Mouse (Mus musculus) limb, embryonic 12.5 days (tissue): ENCODE data around the gene Mast4. TPM values are rescaled to one million over a fixed set of nuclear protein-coding genes. Genes with fewer than 3 reads are reported as not detected.

Experiments used
- ATAC-seq: fragments of 200-750 bp; cut with Nextera tagmentation; 2 replicates; pipeline ENCODE4 v1.8.0; 2017; ENCODE audit warnings: low read depth, moderate TSS enrichment; ENCODE audit not compliant: insufficient number of reproducible peaks, insufficient read depth, low FRiP score, low TSS enrichment
- H3K27ac ChIP-seq: fragments of 300-500 bp; sonication (generic); 2 replicates; pipeline ENCODE4 v1.5.1; 2016; ENCODE audit warnings: mild to moderate bottlenecking, moderate library complexity
- H3K27me3 ChIP-seq: fragments of 300-500 bp; sonication (generic); 2 replicates; pipeline ENCODE4 v1.6.1; 2016; ENCODE audit warnings: mild to moderate bottlenecking, moderate library complexity
- H3K36me3 ChIP-seq: fragments of 300-500 bp; sonication (generic); 2 replicates; pipeline ENCODE4 v1.6.1; 2016; ENCODE audit warnings: mild to moderate bottlenecking, moderate library complexity
- H3K4me1 ChIP-seq: fragments of 300-500 bp; sonication (generic); replicated peaks from 2 replicates; pipeline ENCODE4 v1.6.1; 2016
- H3K4me2 ChIP-seq: fragments of 300-500 bp; sonication (generic); 2 replicates; pipeline ENCODE4 v1.6.1; 2016; ENCODE audit warnings: mild to moderate bottlenecking, moderate library complexity
- H3K4me3 ChIP-seq: fragments of 300-500 bp; sonication (generic); replicated peaks from 2 replicates; pipeline ENCODE4 v1.5.1; 2016; ENCODE audit warnings: mild to moderate bottlenecking
- H3K9ac ChIP-seq: fragments of 300-500 bp; sonication (generic); replicated peaks from 2 replicates; pipeline ENCODE4 v1.6.1; 2016; ENCODE audit warnings: mild to moderate bottlenecking, moderate library complexity
- H3K9me3 ChIP-seq: fragments of 300-500 bp; sonication (generic); 2 replicates; pipeline ENCODE4 v1.6.1; 2016; ENCODE audit warnings: mild to moderate bottlenecking, moderate library complexity
- WGBS: fragments of 180-500 bp; shearing (Covaris S2); methylation state at CpG from one replicate; pipeline ENCODE4 v1.1.7; 2016; 5-methylcytosine and 5-hydroxymethylcytosine counted together
- polyA plus RNA-seq: library from polyadenylated mRNA; unstranded; fragments of >200 nt; fragmentation: Nextera tagmentation; extraction: Ambion mirVana; gene quantifications from 2 replicates; pipeline ENCODE4 v1.2.1, GENCODE M21; 2016

Mast4 gene
- polyA plus RNA-seq, 1 experiment from 2014 or later = 26.0 TPM

- Histone ChIP-seq H3K4me2 (peak overlapping the region; percentile 93), H3K27ac (no peak overlapping the region), H3K9me3 (no peaks in the 10 kb centered on the region), H3K27me3 (peaks cover 66% of the 10 kb centered on the region), H3K9ac (peak overlapping the region; percentile 69), H3K4me1 (peaks cover 17% of the 10 kb centered on the region), H3K36me3 (no peaks in the 10 kb centered on the region), H3K4me3 (peak overlapping the region; percentile 70)
- ATAC-seq = no peak
- WGBS = 2% methylated on average over 32 of the region's 32 CpGs
Observed at GRCm38 (mm10) chr13:103334723-103335458, 594 bp upstream of the Mast4 start.

- Histone ChIP-seq H3K9ac (peak overlapping the region; percentile 69), H3K27ac (no peak overlapping the region), H3K4me2 (peak overlapping the region; percentile 93), H3K9me3 (no peaks in the 10 kb centered on the region), H3K36me3 (no peaks in the 10 kb centered on the region), H3K4me1 (peaks cover 17% of the 10 kb centered on the region), H3K27me3 (peaks cover 70% of the 10 kb centered on the region), H3K4me3 (peak overlapping the region; percentile 70)
- WGBS = under 1% methylated on average over 74 of the region's 74 CpGs
- peak; percentile 46; the same call in 1 of the 2 replicates for ATAC-seq
Observed at GRCm38 (mm10) chr13:103333601-103334391, 501 bp downstream of the Mast4 start.

GRCm38 (mm10) chr13:103333153-103333552 is 1.1 kb downstream of the Mast4 start:
- Histone ChIP-seq H3K4me3 (peak overlapping the region; percentile 70), H3K36me3 (no peaks in the 10 kb centered on the region), H3K27me3 (peaks cover 75% of the 10 kb centered on the region), H3K27ac (no peak overlapping the region), H3K4me1 (peaks cover 24% of the 10 kb centered on the region), H3K4me2 (peak overlapping the region; percentile 93), H3K9me3 (no peaks in the 10 kb centered on the region), H3K9ac (peak overlapping the region; percentile 69)
- 5% methylated on average over 17 of the region's 17 CpGs for WGBS
- ATAC-seq = 0 out of 2 replicates have a peak, but pooled peaks have one; percentile 4

GRCm38 (mm10) chr13:103332731-103333130 is 1.6 kb downstream of the Mast4 start:
- Histone ChIP-seq H3K4me1 (peaks cover 28% of the 10 kb centered on the region), H3K4me2 (peak overlapping the region; percentile 93), H3K27ac (no peak overlapping the region), H3K36me3 (no peaks in the 10 kb centered on the region), H3K9me3 (no peaks in the 10 kb centered on the region), H3K27me3 (peaks cover 79% of the 10 kb centered on the region), H3K4me3 (peak overlapping the region; percentile 70), H3K9ac (no peak overlapping the region)
- no peak for ATAC-seq
- 11% methylated on average over 9 of the region's 9 CpGs for WGBS

GRCm38 (mm10) chr13:103331096-103331495 is 3.2 kb downstream of the Mast4 start:
- Histone ChIP-seq H3K4me2 (no peak overlapping the region), H3K4me1 (peaks cover 32% of the 10 kb centered on the region), H3K9me3 (no peaks in the 10 kb centered on the region), H3K36me3 (no peaks in the 10 kb centered on the region), H3K4me3 (no peak overlapping the region), H3K27me3 (peaks cover 74% of the 10 kb centered on the region), H3K9ac (no peak overlapping the region), H3K27ac (no peak overlapping the region)
- WGBS = 55% methylated on average over 7 of the region's 7 CpGs
- ATAC-seq = no peak

GRCm38 (mm10) chr13:103328299-103328698 is 6.0 kb downstream of the Mast4 start:
- WGBS = 63% methylated on average over 16 of the region's 16 CpGs
- ATAC-seq = no peak
- Histone ChIP-seq H3K4me3 (no peak overlapping the region), H3K9me3 (peaks cover 2% of the 10 kb centered on the region; the same call in 1 of the 2 replicates), H3K9ac (no peak overlapping the region), H3K4me1 (peaks cover 22% of the 10 kb centered on the region), H3K27ac (no peak overlapping the region), H3K27me3 (peaks cover 55% of the 10 kb centered on the region), H3K36me3 (no peaks in the 10 kb centered on the region), H3K4me2 (no peak overlapping the region)

GRCm38 (mm10) chr13:103327843-103328242 is 6.5 kb downstream of the Mast4 start:
- peaks cover 50% of the 10 kb centered on the region for H3K27me3 ChIP-seq
- ATAC-seq = no peak
- H3K4me1 ChIP-seq = peaks cover 18% of the 10 kb centered on the region
- no peak overlapping the region for H3K4me3 ChIP-seq
- H3K9ac ChIP-seq = no peak overlapping the region
- H3K36me3 ChIP-seq = no peaks in the 10 kb centered on the region
- peaks cover 6% of the 10 kb centered on the region; the same call in 1 of the 2 replicates for H3K9me3 ChIP-seq
- no peak overlapping the region for H3K4me2 ChIP-seq
- WGBS = 32% methylated on average over 9 of the region's 9 CpGs
- H3K27ac ChIP-seq = no peak overlapping the region

- H3K36me3 ChIP-seq = no peaks in the 10 kb centered on the region
- H3K4me2 ChIP-seq = no peak overlapping the region
- WGBS = 82% methylated on average over 13 of the region's 13 CpGs
- no peak overlapping the region for H3K27ac ChIP-seq
- H3K4me1 ChIP-seq = peaks cover 15% of the 10 kb centered on the region
- ATAC-seq = no peak
- H3K27me3 ChIP-seq = peaks cover 34% of the 10 kb centered on the region
- no peak overlapping the region for H3K4me3 ChIP-seq
- peaks cover 8% of the 10 kb centered on the region; the same call in 1 of the 2 replicates for H3K9me3 ChIP-seq
- no peak overlapping the region for H3K9ac ChIP-seq
Observed at GRCm38 (mm10) chr13:103326186-103326585, 8.1 kb downstream of the Mast4 start.

- H3K4me3 ChIP-seq = no peak overlapping the region
- H3K4me2 ChIP-seq = no peak overlapping the region
- 79% methylated on average over 9 of the region's 9 CpGs for whole genome bisulfite sequencing
- H3K27ac ChIP-seq = no peak overlapping the region
- ATAC-seq = no peak
- no peak overlapping the region for H3K9ac ChIP-seq
- peaks cover 6% of the 10 kb centered on the region; the same call in 1 of the 2 replicates for H3K27me3 ChIP-seq
- H3K9me3 ChIP-seq = peaks cover 9% of the 10 kb centered on the region; the same call in 1 of the 2 replicates
- H3K36me3 ChIP-seq = no peaks in the 10 kb centered on the region
- peaks cover 33% of the 10 kb centered on the region for H3K4me1 ChIP-seq
Observed at GRCm38 (mm10) chr13:103319881-103320280, 14.4 kb downstream of the Mast4 start.

GRCm38 (mm10) chr13:103319317-103319716 is 15.0 kb downstream of the Mast4 start:
- Histone ChIP-seq H3K27me3 (peaks cover 6% of the 10 kb centered on the region; the same call in 1 of the 2 replicates), H3K9ac (no peak overlapping the region), H3K27ac (no peak overlapping the region), H3K4me1 (peaks cover 33% of the 10 kb centered on the region), H3K4me2 (no peak overlapping the region), H3K4me3 (no peak overlapping the region), H3K36me3 (no peaks in the 10 kb centered on the region), H3K9me3 (peaks cover 9% of the 10 kb centered on the region; the same call in 1 of the 2 replicates)
- 19% methylated on average over 3 of the region's 3 CpGs for WGBS
- no peak for ATAC-seq

GRCm38 (mm10) chr13:103316777-103317367 is 17.4 kb downstream of the Mast4 start:
- no peak for ATAC-seq
- Histone ChIP-seq H3K9ac (no peak overlapping the region), H3K9me3 (0 out of 2 replicates have a peak, but pooled peaks cover 3% of the 10 kb centered on the region), H3K4me3 (no peak overlapping the region), H3K4me2 (no peak overlapping the region), H3K4me1 (peaks cover 33% of the 10 kb centered on the region), H3K27ac (no peak overlapping the region), H3K36me3 (no peaks in the 10 kb centered on the region), H3K27me3 (peaks cover 6% of the 10 kb centered on the region; the same call in 1 of the 2 replicates)
- WGBS = 64% methylated on average over 3 of the region's 3 CpGs
